In the genomic region with DNA sequence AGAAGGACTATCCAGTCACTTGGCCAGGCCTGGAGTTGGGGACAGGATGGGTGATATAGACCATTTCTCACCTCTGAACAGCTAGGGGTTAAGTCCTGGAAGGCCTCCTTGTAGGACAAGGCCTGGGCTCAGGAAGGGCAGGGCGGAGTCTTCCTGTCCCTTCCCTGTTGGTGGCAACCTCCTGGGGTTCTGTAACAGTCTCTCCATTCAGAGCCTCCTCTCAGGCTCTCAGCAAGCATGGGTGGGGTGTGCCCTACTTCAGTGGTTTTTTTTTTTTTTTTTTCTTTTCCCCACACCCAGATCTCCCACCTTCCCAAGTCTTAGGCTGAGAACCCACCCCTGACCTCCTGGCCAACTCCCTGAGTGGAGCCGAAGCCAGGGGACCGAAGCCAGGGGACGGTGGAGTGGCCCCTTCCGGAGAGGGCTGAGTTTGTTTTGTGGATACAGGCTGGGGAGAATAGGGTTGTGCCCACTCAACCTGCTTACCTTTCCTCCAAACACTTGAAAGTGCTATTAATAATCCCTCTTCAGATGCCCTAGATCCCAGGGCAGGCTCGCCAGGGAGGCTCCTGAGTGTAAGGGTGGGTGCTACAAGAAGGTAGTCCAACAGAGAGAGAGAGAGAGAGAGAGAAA, we compare ENCODE assay signal across 8 mouse cellular contexts. TPM values are rescaled to one million over a fixed set of nuclear protein-coding genes. Genes with fewer than 3 reads are reported as not detected.
DNase-seq lines count a peak whose midpoint lies in the region; ATAC-seq and TF ChIP-seq lines count a peak whose summit lies in the region.

No protein-coding gene starts in this region.

- intact Hi-C loops in gastrocnemius, adult 2 months (cut with DNase I): no loop called here

- no peak for ATAC-seq in intestine, embryonic 16.5 days

- H3K4me1 ChIP-seq in embryonic facial prominence, embryonic 10.5 days: peaks cover 92% of the 10 kb centered on the region
- H3K4me1 ChIP-seq in intestine, embryonic 16.5 days (ENCODE audit: control insufficient read depth, insufficient read depth, low read length): peaks cover 76% of the 10 kb centered on the region

- no peaks in the 10 kb centered on the region for H3K9me3 ChIP-seq in embryonic facial prominence, embryonic 10.5 days
- H3K9me3 ChIP-seq in intestine, embryonic 16.5 days (ENCODE audit: control insufficient read depth, low read length): no peaks in the 10 kb centered on the region

- 51% methylated on average over 6 of the region's 6 CpGs for WGBS in embryonic facial prominence, embryonic 10.5 days
- 36% methylated on average over 6 of the region's 6 CpGs for WGBS in intestine, embryonic 16.5 days
- WGBS in macrophage (ENCODE audit: missing documents): 86% methylated on average over 6 of the region's 6 CpGs

- DNase-seq in gastrocnemius, adult 2 months: no peak
- no peak for DNase-seq in gastrocnemius, adult 8-10 months (ENCODE audit: low spot score in 2 of 2)
- no peak for DNase-seq in embryonic facial prominence, embryonic 10.5 days (ENCODE audit: low spot score)
- no peak for DNase-seq in layer of hippocampus, postnatal 36 days
- no peak for DNase-seq in thymus, postnatal 25 days
- DNase-seq in left cerebral cortex, adult 11 months (ENCODE audit: low spot score): no peak

- H3K9ac ChIP-seq in intestine, embryonic 16.5 days (ENCODE audit: low read depth, low read length): peak overlapping the region; percentile 88

- TF ChIP-seq CTCF in gastrocnemius, adult 2 months (IDR thresholded peaks at IDR 0.05): no peak

- H3K79me2 ChIP-seq in macrophage (ENCODE audit: inconsistent target): peaks cover 78% of the 10 kb centered on the region

- no peaks in the 10 kb centered on the region for H3K36me3 ChIP-seq in embryonic facial prominence, embryonic 10.5 days (replicated peaks)
- no peaks in the 10 kb centered on the region for H3K36me3 ChIP-seq in intestine, embryonic 16.5 days (ENCODE audit: control insufficient read depth, insufficient read depth, low read length)
- no peaks in the 10 kb centered on the region for H3K36me3 ChIP-seq in macrophage (ENCODE audit: inconsistent target)

- H3K27ac ChIP-seq in gastrocnemius, adult 2 months: peak overlapping the region; percentile 89
- H3K27ac ChIP-seq in embryonic facial prominence, embryonic 10.5 days (replicated peaks): peak overlapping the region; percentile 95
- H3K27ac ChIP-seq in intestine, embryonic 16.5 days (ENCODE audit: low read length): peak overlapping the region; percentile 77
- peak overlapping the region; percentile 98 for H3K27ac ChIP-seq in macrophage

- H3K4me3 ChIP-seq in gastrocnemius, adult 2 months: peak overlapping the region; percentile 91
- peak overlapping the region; percentile 88 for H3K4me3 ChIP-seq in embryonic facial prominence, embryonic 10.5 days
- H3K4me3 ChIP-seq in intestine, embryonic 16.5 days (ENCODE audit: low read length): peak overlapping the region; percentile 83
- peak overlapping the region; percentile 98 for H3K4me3 ChIP-seq in macrophage (ENCODE audit: inconsistent target)

- H3K27me3 ChIP-seq in embryonic facial prominence, embryonic 10.5 days (replicated peaks; ENCODE audit: low read depth, poor library complexity, severe bottlenecking): no peaks in the 10 kb centered on the region
- no peaks in the 10 kb centered on the region for H3K27me3 ChIP-seq in intestine, embryonic 16.5 days (replicated peaks; ENCODE audit: control insufficient read depth, insufficient read depth, low read length)

- H3K4me2 ChIP-seq in intestine, embryonic 16.5 days (ENCODE audit: low read depth, low read length): peak overlapping the region; percentile 78

RNA-seq across cellular contexts. Expression of a gene that starts 2.0 kb away (rescaled TPM):
- total RNA-seq in gastrocnemius, adult 2 months (2021): 1 to 10 TPM; 4.8 to 7.2 TPM
- 1 to 10 TPM; 3.8 to 6.3 (median 5.4) TPM for total RNA-seq in gastrocnemius, adult 8-10 months (2022)
- 43.9 and 46.4 TPM in 2 replicates for polyA plus RNA-seq in embryonic facial prominence, embryonic 10.5 days (2016; fragmentation: Nextera tagmentation; extraction: Ambion mirVana)
- 35.4 and 37.8 TPM in 2 replicates for polyA plus RNA-seq in intestine, embryonic 16.5 days (2015; fragmentation: Nextera tagmentation; extraction: Ambion mirVana)
- total RNA-seq in macrophage (2018; cell fraction: chromatin; rRNA removed): 100 to 1,000 TPM in 13 of 26 experiments, 10 to 100 TPM in 13; 35.9 to 648 (median 91.5) TPM
- 100 to 1,000 TPM in 14 of 26 experiments, 10 to 100 TPM in 12; 52.3 to 460 (median 164) TPM for total RNA-seq in macrophage (2018; cell fraction: cytosol; rRNA removed)
- total RNA-seq in macrophage (2018; cell fraction: nucleus; rRNA removed): 100 to 1,000 TPM in 13 of 26 experiments, 10 to 100 TPM in 13; 39.2 to 371 (median 100) TPM
- 117 to 240 TPM (median 185 TPM) in 3 replicates for polyA plus RNA-seq in macrophage (2018)
- total RNA-seq in layer of hippocampus, postnatal 36 days (2021): 10 to 100 TPM; 14.0 to 17.7 TPM

RNA-seq across cellular contexts. Expression of a gene that starts 30.8 kb away (rescaled TPM):
- 1 to 10 TPM; 2.0 to 3.9 TPM for total RNA-seq in gastrocnemius, adult 2 months (2021)
- 1 to 10 TPM; 2.0 to 2.6 (median 2.1) TPM for total RNA-seq in gastrocnemius, adult 8-10 months (2022)
- 24.4 and 25.1 TPM in 2 replicates for polyA plus RNA-seq in embryonic facial prominence, embryonic 10.5 days (2016; fragmentation: Nextera tagmentation; extraction: Ambion mirVana)
- polyA plus RNA-seq in intestine, embryonic 16.5 days (2015; fragmentation: Nextera tagmentation; extraction: Ambion mirVana): 18.1 TPM in 2 replicates
- 10 to 100 TPM; 17.2 to 71.6 (median 25.6) TPM for total RNA-seq in macrophage (2018; cell fraction: chromatin; rRNA removed)
- 10 to 100 TPM; 10.5 to 25.5 (median 16.1) TPM for total RNA-seq in macrophage (2018; cell fraction: cytosol; rRNA removed)
- 10 to 100 TPM; 14.4 to 64.5 (median 22.2) TPM for total RNA-seq in macrophage (2018; cell fraction: nucleus; rRNA removed)
- 9.7 to 16.3 TPM (median 12.2 TPM) in 3 replicates for polyA plus RNA-seq in macrophage (2018)
- 100 to 1,000 TPM; 561 to 604 TPM for total RNA-seq in layer of hippocampus, postnatal 36 days (2021)

Comparison
In these comparisons a context has a peak if more than half of its experiments do, and no peak if none do; other contexts are left out.
1. RNA of a gene that starts 30.8 kb away (total RNA-seq): 561 to 604 TPM in layer of hippocampus, postnatal 36 days; 2.0 to 3.9 TPM in gastrocnemius, adult 2 months and 2.0 to 2.6 TPM in gastrocnemius, adult 8-10 months; every median in the first group is over 100 times any median in the second.
2. Peak in every context shown above with its lines, with median percentiles within 50 percentile points of each other: H3K27ac ChIP-seq and H3K4me3 ChIP-seq.